Mouse (Mus musculus): ENCODE results near the gene Lnp1.

- TF ChIP-seq GATA1 (IDR thresholded peaks at IDR 0.05; ENCODE audit: borderline replicate concordance, low read length) (no peak), FLI1 (IDR thresholded peaks at IDR 0.05; ENCODE audit: low read length) (no peak)
Measured at GRCm38 (mm10) chr16:56908986-56909385, 18.9 kb downstream of the Lnp1 start.
